Mouse (Mus musculus) hindbrain, embryonic 12.5 days (tissue): ENCODE measurements at regions not wholly inside any gene's neighbourhood (a gene's known extent, or its start where the extent isn't known, plus 50 kb on each side); places are given as distances from the start of the nearest gene placed in this dataset.
"Not testable (repeated sequence)": the region's sequence is repeated elsewhere in the genome, so short reads cannot be mapped to it uniquely, and the experiment has no call there.

Source experiments
- ATAC-seq: fragments of 200-750 bp; cut with Nextera tagmentation; 2 replicates; pipeline ENCODE4 v1.8.0; 2017; ENCODE audit warnings: moderate TSS enrichment; ENCODE audit not compliant: low FRiP score
- H3K27ac ChIP-seq: fragments of 300-500 bp; sonication (generic); 2 replicates; pipeline ENCODE4 v1.5.1; 2016; ENCODE audit warnings: mild to moderate bottlenecking
- H3K27me3 ChIP-seq: fragments of 300-500 bp; sonication (generic); 2 replicates; pipeline ENCODE4 v1.6.1; 2016; ENCODE audit warnings: mild to moderate bottlenecking
- H3K36me3 ChIP-seq: fragments of 300-500 bp; sonication (generic); 2 replicates; pipeline ENCODE4 v1.6.1; 2016; ENCODE audit warnings: mild to moderate bottlenecking
- H3K4me1 ChIP-seq: fragments of 300-500 bp; sonication (generic); 2 replicates; pipeline ENCODE4 v1.6.1; 2016
- H3K4me2 ChIP-seq: fragments of 300-500 bp; sonication (generic); replicated peaks from 2 replicates; pipeline ENCODE4 v1.6.1; 2016; ENCODE audit warnings: mild to moderate bottlenecking
- H3K4me3 ChIP-seq: fragments of 300-500 bp; sonication (generic); 2 replicates; pipeline ENCODE4 v1.5.1; 2016; ENCODE audit warnings: mild to moderate bottlenecking
- H3K9ac ChIP-seq: fragments of 300-500 bp; sonication (generic); 2 replicates; pipeline ENCODE4 v1.6.1; 2016; ENCODE audit warnings: mild to moderate bottlenecking, moderate library complexity
- H3K9me3 ChIP-seq: fragments of 300-500 bp; sonication (generic); replicated peaks from 2 replicates; pipeline ENCODE4 v1.6.1; 2016; ENCODE audit warnings: mild to moderate bottlenecking
- WGBS: fragments of 180-500 bp; shearing (Covaris S2); methylation state at CpG from one replicate; pipeline ENCODE4 v1.1.7; 2016; 5-methylcytosine and 5-hydroxymethylcytosine counted together

DNA sequence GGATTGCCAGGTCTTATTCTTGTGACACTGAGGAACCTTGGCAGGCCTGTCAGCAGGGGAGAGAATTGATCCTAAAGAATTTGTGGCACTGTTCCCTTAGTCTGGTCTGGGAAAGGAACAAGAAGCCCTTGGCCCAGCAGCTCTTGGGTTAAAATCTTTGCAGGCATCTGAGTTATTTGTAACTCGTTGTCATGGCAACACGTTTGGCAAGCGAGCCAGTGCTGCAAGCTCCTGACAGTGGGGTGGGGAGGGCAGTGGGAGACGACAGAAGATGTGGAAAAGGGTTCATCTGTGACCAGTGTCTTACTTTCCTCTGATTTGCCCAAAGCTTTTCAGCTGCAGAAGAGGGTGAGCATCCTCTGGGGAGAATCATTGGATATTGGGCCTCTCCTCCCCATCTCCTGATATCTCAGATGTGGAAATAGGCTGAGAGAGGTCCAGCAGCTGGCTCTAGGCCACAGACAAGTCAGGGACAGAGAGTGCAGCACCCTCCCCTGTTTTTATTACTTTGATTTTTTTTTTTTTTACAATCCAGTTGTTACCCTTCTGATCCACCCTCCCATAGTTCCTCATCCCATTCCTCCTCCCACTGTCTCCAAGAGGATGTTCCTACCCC, 92.4 kb upstream of the Huwe1 start:
- not testable (repeated sequence) for H3K9me3 ChIP-seq, H3K4me2 ChIP-seq, H3K27ac ChIP-seq, H3K36me3 ChIP-seq, H3K4me3 ChIP-seq, H3K9ac ChIP-seq, H3K27me3 ChIP-seq, H3K4me1 ChIP-seq
- WGBS, result 18% methylated on average over 4 of the region's 4 CpGs
- ATAC-seq, result peak; percentile 74
